Mouse (Mus musculus) A20 (cell line): Measurements from ENCODE around the gene Dock1.

Experiments used
- DNase-seq: peaks from one replicate; pipeline ENCODE4 v3.0.0-alpha.2; 2011; ENCODE audit warnings: low read depth, low spot score

Dock1 gene

GRCm38 (mm10) chr7:134695431-134695830 is 25.0 kb downstream of the Dock1 start:
- no peak for DNase-seq

GRCm38 (mm10) chr7:134696126-134696979 is 25.9 kb downstream of the Dock1 start:
- DNase-seq, result no peak

GRCm38 (mm10) chr7:134697479-134697878 is 27.0 kb downstream of the Dock1 start:
- no peak for DNase-seq

GRCm38 (mm10) chr7:134698246-134698645 is 27.8 kb downstream of the Dock1 start:
- DNase-seq, result no peak

GRCm38 (mm10) chr7:134700001-134700400 is 29.5 kb downstream of the Dock1 start:
- no peak for DNase-seq

- no peak for DNase-seq
Measured at GRCm38 (mm10) chr7:134702481-134702880, 32.0 kb downstream of the Dock1 start.

GRCm38 (mm10) chr7:134703704-134704103 is 33.2 kb downstream of the Dock1 start:
- DNase-seq, result no peak

GRCm38 (mm10) chr7:134709226-134709853 is 38.9 kb downstream of the Dock1 start:
- DNase-seq, result no peak

- DNase-seq, result no peak
Measured at GRCm38 (mm10) chr7:134711576-134711975, 41.1 kb downstream of the Dock1 start.

GRCm38 (mm10) chr7:134719406-134719805 is 49.0 kb downstream of the Dock1 start:
- no peak for DNase-seq

- no peak for DNase-seq
Measured at GRCm38 (mm10) chr7:134722361-134722760, 51.9 kb downstream of the Dock1 start.

- DNase-seq, result no peak
Measured at GRCm38 (mm10) chr7:134722955-134723354, 52.5 kb downstream of the Dock1 start.

GRCm38 (mm10) chr7:134723509-134723908 is 53.1 kb downstream of the Dock1 start:
- no peak for DNase-seq

GRCm38 (mm10) chr7:134724841-134725240 is 54.4 kb downstream of the Dock1 start:
- no peak for DNase-seq

GRCm38 (mm10) chr7:134725551-134726529 is 55.4 kb downstream of the Dock1 start:
- no peak for DNase-seq

GRCm38 (mm10) chr7:134726530-134727258 is 56.2 kb downstream of the Dock1 start:
- no peak for DNase-seq

GRCm38 (mm10) chr7:134729348-134729747 is 58.9 kb downstream of the Dock1 start:
- no peak for DNase-seq

- DNase-seq, result no peak
Measured at GRCm38 (mm10) chr7:134730406-134731126, 60.1 kb downstream of the Dock1 start.

- no peak for DNase-seq
Measured at GRCm38 (mm10) chr7:134747059-134747458, 76.6 kb downstream of the Dock1 start.

- no peak for DNase-seq
Measured at GRCm38 (mm10) chr7:134748376-134748775, 77.9 kb downstream of the Dock1 start.
